Mouse (Mus musculus) inflammation-experienced regulatory T-cells, adult 6 months (primary cell): Measurements from ENCODE around the gene Dennd4c. TPM values are rescaled to one million over a fixed set of nuclear protein-coding genes. Genes with fewer than 3 reads are reported as not detected.
"Not testable (repeated sequence)": the region's sequence is repeated elsewhere in the genome, so short reads cannot be mapped to it uniquely, and the experiment has no call there.

Source experiments
- ATAC-seq: one replicate; pipeline ENCODE4 v1.8.0; 2017
- polyA plus RNA-seq, 3 experiments: library from polyadenylated mRNA; unstranded; fragments of 100-300 nt; shearing (Covaris generic); gene quantifications; one replicate each; pipeline ENCODE4 v1.2.1; 2017

Gene Dennd4c
- polyA plus RNA-seq, 3 experiments from 2014 or later = 6.6 to 9.9 (median 8.8) TPM

DNA sequence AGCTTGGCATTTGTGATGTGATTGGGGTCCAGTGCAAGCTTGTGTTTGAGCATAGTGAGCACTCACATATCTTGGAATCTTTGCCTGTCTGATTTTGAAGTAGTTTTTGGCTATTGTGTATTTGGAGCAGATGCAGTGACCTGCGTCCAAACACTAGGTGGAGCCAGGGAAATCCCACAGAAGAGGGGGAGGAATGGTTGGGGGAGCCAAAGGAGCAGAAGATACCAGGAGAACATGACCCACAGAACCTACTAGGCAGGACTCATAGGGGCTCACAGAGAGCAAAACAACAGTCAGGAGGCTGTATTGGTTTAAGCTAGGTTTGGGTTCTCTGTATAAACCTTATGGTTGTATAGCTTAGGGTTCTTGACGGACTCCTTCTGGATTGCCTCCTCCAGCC, 62.2 kb downstream of the Dennd4c start:
- ATAC-seq = no peak

DNA sequence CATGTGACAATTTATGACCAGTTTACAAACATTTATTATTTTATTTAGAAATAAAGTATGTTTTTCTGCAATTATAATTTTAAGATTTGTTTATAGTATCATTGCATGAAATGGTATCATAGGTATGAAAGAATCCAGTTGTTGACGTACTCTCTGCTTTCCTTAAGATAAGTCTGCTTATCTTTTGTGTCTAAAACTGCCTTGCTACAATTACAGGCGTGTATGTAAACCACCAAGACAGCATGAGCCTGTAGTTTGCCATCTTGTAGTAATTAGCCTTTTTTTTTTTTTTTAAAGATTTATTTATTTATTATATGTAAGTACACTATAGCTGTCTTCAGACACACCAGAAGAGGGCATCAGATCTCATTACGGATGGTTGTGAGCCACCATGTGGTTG, 66.5 kb downstream of the Dennd4c start:
- no peak for ATAC-seq

DNA sequence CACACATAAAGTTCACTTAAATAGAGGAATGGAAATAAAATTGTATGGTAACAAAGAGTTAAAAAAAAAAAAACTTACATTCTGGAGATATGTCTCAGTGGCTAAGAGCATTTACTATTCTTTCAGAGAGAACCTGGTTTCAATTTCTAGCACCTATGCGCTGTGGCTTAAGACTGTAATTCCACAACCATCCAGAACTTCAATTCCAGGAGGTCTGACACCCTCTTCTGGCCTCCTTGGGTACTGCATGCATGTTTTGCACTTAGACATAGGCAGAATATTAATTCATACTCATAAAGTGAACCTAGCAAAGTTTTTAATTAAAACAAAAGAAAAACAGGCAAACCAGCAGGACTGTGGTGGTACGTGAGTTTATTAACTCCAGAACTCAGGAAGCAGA, 74.8 kb downstream of the Dennd4c start:
- peak; percentile 76 for ATAC-seq

DNA sequence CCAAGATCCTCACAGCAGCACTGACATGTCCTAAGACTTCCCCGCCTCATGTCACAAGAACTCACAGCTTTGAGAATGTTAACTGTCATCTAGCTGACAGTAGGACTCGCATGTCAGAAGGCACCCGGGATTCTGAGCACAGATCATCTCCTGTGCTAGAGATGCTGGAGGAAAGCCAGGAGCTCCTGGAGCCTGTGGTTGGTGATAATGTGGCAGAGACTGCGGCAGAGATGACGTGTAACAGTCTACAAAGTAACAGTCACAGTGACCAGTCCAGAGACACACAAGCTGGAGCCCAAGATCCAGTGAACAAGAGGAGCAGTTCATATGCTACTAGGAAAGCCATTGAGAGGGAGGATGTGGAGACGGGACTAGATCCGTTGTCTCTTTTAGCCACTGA, 76.8 kb downstream of the Dennd4c start:
- no peak for ATAC-seq

DNA sequence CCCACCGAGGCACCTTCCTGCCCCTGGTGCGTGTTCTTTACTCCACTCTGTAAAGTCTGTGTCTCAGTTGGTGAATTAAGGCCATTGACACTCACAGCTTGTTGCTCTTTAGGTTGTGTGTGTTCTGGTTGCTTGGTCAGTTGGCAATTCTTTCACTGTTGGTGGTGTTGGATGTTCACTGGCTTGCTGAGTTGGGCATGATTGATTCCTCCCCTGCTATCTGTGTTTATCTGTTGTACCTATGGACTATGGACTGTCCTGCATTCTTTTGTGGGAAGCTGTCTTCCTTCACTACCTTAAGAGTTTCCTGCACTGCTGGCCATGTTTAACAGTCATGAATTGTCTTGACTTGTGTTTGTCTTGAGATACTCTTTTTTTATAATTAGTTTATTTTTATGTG, 83.5 kb downstream of the Dennd4c start:
- ATAC-seq = no peak

DNA sequence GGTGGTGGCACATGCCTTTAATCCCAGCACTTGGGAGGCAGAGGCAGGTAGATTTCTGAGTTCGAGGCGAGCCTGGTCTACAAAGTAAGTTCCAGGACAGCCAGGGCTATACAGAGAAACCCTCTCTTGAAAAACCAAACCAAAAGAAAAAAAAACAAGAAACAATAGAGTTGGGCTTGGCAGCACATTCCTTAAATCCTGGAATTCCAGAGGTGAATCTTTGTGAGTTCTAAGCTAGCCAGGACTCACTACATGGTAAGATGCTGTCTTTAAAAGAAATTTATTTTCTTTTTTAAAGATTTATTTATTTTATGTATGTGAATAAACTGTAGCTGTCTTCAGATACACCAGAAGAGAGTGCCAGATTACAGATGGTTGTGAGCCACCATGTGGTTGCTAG, 92.8 kb downstream of the Dennd4c start:
- not testable (repeated sequence) for ATAC-seq

DNA sequence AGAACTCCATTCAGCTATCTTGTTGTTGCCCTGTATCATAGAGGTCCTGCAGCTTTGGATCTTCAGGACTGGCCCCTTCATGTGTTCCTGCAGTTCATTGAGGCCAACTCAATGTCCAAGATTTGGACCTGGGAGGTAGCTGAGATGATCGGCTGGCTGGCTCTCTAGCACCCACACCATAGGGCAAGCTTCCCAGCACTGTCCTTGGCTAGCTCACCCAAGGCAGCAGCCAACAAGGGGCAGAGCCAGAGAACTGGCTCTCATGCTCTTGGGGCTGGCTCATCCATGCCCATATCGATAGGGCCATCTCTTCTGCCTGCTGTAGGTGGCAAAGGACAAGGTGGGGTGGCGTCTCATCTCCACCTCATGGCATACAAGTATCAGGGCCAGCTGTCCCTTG, 97.0 kb downstream of the Dennd4c start:
- no peak for ATAC-seq

DNA sequence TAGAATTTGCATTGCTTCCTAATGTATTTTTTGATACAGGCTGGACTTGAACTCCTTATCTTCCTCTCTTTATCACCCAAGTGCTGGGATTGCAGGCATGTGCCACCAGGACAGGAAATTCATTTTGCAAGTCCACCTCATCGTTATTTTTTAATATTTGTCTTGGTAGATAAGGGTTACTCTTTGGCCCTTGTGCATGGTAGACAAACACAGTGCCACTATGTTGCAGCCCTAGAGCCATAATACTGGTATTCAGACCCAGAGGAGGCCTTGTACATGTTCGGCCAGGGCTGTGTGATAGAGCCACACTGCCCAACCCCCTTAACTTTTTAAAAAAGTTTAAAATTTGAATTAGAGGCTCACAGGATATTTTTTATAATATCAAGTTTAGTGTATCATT, 98.9 kb downstream of the Dennd4c start:
- ATAC-seq = no peak

DNA sequence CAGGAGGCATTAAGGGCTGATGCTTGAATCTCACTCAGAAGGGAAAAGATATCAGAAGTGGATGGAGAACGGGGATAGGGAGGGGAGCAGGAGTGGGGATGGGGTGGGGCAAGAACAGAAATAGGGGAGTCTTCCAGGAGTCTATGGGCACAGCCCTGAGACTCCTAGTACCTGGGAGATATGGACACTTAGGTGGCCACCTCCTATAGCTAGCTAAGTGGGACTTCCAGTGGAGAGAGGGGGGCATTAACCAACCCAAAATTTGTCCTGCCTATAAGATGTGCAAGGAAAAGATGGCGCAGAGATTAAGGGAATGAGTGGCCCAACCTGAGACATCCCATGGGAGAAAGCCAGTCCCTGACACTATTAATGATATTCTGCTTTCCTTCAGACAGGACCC, 103.0 kb downstream of the Dennd4c start:
- no peak for ATAC-seq

DNA sequence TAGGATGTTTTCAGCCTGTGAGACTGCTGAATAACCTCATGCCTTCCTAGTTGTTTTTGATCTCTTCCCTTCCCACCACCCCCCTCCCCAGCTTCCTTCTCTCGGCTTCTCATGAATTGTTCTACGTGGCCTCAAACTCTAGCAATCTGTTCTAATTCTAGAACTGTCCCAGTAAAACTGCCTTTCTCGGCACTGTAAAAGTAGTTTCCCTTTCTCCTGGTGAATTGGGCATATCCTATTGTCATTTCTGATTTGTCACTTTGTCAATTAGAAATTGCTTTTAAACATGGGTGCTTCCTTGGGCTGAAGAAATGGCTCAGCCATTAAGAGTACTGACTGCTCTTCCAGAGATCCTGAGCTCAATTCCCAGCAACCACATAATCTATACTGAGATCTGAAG, 103.7 kb downstream of the Dennd4c start:
- ATAC-seq = no peak

DNA sequence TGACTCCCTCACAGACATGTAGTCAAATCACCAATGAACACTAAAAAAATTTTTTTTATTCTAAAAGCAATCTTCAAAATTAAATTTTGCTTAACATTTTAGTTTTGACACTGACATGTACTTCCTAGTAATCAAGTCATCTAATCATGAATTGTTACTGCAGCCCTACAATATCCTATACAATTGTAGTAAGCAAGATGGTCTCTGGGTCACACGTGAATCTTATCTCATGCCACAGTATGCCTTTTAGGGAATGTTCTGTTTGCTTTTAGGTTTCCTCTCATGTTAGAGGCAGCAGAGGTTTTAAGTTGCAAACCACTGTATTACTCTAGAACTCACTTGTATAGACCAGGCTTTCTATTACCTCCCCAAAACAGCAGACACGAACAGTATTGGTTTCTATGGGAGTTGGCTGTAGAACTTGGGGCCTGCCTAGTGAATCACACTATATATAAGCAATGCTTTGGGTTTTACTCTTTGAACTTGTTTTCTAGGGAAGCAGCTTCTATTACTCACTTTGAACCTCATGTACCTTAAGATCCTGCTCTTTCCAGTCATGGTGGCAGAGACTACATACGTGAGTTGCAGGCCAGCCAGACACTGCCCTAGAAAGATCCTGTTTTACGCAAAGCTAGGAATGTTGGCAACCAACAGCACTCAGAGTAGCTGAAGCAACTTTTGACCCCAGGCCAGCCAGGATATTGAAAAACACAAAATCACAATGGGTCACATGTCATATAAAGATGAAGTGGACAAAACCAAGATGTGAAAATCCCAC, 104.6 kb downstream of the Dennd4c start:
- no peak for ATAC-seq

DNA sequence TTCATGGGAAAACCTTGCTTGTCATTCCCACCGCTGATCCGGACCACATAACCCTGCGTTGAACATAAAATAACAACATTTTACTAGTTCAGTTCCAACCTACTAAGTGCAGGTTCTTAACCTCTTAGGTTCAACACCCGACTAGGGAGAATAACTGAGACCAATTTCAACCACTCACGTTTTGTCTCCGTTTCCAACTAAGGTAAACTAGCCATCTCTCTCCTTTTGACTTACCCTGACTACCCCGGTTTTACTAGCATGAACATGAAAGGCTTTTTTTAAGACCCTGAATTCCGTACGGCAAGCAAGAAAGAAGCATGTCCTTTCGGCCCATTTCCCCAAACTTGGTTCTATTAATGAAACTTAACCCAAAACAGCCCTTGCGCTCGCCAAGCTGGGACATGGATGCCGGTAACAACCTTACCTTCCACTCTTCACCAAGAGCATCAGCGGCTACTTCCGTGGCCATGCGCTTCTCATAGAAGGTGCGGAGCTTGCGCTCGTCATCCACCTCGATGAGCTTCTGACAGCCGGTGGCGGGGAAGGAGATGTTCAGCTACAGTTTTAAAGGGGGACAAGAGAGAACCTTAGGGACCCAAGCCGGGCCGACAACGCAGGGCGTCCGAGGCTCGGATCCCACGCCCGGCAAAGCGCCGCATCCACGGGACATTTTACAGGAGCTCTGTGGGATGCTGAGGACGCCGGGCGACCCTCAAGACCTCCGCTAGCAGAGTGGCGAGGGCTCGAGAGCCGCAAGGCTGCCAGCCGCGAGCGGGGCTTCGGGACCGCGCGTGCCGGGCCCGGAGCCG, 108.2 kb downstream of the Dennd4c start:
- peak; percentile 7 for ATAC-seq

DNA sequence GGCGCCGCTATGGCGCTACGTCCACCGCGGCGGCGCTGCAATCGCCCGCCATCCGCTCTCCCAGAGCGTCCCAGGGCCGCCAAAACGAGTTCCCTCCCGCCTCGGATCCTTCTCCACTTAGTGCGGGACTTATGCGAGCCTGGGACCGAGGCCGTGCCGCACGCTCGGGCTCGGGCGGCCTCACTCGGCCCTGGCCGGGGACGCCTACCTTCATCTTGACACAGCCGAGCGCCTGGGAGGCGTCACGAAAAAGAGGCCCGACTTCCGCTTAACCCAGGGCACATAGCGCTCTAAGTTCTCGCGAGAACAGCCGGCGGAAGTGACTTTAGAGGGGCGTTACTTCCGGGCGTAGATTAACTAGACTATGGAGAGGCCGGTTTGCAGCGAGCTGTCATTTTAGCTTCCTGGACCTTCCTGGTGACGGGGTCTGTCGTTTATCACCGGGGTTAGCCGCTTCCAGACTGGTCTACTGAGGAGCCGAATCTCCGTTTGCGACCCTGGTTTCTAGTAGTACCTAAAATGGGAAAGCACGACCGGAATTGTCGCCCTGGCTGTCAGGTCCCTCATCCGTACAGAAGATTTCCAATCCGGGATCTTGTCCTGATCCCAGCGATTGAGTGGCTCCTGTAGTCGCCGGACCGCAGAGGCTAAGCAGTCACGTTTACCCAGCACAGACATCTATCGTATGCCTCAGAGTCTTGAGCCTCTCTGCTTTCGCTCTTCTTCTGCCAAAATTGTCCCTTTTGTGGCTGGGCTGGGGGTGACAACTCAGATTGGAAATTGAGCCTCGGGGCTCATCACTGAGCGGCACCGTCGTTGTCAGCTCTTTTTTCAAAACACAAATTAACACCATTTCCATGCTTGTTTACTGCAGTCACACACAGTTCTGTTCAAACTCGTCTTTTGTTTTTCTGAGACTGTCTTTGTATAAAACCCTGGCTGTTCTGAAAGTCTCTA, 109.0 kb downstream of the Dennd4c start, which contains the start of gene Rps6:
Gene Rps6, minus strand, starts transcription at position 300 of the 957 bp plus-strand sequence.
- peak; percentile 97 for ATAC-seq

DNA sequence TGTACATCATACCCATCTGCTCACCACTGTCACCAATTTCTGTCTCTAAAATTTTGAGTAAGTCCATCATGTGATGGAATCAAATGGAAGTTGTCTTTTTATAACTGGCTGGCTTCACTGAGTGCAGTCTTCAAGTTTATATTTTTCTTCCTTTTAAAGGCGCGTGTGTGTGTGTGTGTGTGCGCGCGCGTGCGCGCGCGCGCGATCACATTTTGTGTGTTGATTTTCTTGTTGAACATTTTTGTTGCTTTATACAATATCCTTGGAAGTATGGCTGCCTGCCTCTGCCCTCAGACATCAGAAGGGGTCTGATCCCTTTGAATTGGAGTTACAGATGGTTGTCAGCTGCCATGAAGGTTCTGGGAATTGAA, 109.7 kb downstream of the Dennd4c start:
- no peak for ATAC-seq

DNA sequence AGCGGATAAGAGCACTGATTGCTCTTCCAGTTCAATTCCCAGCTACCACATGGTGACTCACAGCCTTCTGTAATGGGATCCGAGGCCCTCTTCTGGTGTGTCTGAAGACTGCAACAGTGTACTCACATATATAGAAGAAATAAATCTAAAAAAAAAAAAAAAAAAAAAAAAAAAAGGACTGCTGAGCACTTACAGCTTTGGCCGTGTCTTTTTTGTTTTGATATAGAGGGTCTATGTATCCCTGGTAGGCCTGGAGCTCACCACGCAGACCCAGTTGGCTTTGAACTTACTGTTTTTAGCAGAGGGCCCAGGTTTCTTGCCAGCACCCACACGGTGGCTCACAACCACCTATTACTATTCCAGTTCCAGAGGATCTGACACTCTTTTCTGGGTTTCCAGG, 115.7 kb downstream of the Dennd4c start:
- no peak for ATAC-seq

DNA sequence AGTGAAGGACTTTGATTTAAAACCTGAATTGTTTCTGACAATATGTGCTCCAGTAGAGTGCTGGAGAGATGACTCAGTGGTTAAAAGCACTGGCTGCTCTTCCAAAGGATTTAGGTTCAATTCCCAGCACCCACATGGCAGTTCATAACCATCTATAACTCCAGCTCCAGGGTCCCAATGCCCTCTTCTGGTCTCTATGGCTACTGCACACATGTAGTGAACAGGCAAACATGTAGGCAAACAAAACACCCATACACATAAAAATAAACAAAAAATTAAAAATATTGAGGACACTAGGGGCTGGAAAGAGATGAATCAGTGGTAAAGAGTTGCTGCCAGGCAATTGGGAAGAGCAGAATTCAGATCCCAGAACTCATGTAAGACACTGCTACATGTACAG, 123.6 kb downstream of the Dennd4c start:
- no peak for ATAC-seq

DNA sequence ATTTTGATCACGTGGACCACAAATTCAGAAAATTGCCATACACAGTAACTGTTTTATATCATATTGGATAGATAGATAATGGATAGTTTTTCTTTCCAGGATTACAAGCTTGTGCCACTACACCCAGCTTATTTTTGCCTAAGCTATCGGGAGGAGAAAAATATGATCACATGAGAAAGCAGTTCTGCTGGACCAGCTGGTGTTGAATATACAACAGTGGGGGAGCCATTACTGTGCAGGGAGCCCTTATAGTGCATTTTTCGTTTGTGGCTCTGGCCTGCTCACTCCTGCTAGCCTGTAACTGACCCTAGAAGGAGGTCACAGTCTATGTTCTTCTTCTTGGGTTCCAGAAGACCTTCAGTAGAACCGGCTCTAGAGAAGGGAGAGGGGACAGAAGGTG, 124.7 kb downstream of the Dennd4c start:
- ATAC-seq = no peak

DNA sequence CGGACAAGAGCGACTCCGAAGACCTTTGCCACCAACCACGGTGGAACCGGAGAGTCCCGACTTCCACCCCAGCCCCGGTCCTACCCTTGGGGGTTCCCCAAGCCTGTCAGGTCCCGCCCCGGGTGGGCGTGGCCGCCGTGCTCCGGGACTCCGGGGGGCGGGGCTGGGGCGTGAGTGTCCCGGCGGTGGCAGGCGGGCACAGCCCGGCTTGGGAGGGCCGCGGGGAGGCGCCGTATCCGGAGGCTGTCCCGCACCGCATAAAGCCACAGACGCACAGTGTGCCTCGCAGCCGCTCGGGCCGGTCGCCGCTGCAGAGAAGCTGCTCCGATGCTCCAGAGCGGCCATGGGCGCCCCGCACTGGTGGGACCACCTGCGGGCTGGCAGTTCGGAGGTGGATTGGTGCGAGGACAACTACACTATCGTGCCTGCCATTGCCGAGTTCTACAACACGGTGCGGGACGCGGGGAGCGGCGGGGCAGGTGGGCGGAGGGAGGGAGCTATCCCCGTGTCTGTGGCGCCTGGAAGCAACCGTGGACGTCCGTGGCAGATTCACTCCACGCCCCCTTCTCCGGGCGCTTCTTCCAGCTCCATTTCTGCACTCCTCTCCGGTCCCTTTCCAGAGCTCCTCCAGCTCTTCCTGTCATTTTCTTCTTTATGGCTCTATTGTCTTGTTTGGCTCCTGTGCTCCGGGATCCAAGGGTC, 125.9 kb downstream of the Dennd4c start, which contains the start of gene Acer2:
Gene Acer2, plus strand, starts transcription at position 251 of the 702 bp plus-strand sequence.
- ATAC-seq = peak; percentile 90

DNA sequence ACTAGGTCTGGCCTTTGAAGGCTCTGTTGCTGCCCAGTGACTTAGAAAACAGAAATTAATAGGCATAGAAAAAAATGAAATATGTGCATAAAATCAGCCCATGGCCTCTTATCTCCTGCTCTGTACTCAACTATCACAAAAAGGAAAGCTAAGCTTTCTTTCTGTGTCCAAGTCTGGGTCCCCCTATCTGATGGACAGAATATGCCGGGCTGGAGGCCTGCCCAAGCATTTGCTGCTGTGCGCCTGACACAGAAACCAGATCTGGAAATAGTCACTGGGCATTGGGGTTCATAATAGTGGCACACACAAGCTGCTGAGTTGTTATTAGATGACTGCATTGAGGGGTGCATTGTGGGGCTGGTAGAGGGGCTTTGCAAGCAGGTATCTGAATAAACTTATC, 131.1 kb downstream of the Dennd4c start:
- ATAC-seq = no peak

DNA sequence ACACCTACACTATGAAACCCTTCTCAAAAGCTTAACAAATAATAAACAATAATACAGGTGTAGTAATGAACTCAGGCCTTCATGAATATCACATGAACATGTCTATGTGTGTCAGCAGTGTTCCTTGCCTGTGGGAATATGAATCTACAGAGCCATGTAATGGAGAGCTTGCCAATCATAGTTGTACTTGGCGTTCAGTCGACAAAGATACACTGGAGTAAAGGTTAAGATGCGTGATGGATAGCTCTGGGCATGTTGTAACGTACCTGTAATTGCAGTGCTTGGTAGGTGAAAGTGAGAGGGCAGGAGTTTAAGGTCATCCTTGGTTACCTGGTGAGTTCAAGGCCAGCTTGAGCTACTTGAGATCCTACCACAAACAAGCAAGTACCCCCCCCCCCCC, 132.8 kb downstream of the Dennd4c start:
- no peak for ATAC-seq

DNA sequence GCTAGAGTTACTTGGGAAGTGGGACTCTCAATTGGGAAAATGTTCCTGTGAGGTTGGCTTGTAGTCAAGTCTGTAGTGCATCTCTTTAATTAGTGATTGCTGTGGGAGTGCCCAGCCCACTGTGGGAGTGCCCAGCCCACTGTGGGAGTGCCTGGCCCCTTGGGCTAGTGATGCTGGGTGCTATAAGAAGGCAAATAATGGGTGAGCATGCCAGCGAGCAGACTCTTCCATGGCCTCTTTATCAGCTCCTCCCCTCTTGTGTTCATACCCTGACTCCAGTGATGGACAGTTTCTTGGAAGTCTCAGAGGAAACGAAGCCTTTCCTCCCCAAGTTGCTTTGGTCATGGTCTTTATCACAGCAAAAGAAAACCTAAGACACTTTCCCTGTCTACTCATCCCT, 134.1 kb downstream of the Dennd4c start:
- ATAC-seq = no peak

DNA sequence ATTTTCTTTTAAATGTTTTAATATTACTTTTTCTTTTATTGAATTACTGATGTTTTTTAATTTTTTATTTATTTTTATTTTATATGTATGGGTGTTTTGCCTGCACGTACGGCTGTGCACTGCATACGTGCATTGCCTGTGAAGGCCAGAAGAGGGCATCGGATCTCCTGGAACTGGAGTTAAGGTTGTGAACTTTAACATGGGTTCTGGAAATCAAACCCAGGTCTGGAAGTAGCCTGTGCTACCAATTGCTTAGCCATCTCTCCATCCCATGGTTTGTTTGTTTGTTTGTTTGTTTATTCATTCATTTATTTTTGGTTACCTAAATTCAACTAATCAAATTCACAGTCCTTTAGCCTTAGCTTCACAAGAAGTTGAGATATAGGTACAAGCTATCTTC, 136.6 kb downstream of the Dennd4c start:
- ATAC-seq = peak; percentile 46
